Mouse (Mus musculus) adrenal gland, adult 8-10 months (tissue): ENCODE measurements at regions not wholly inside any gene's neighbourhood (a gene's known extent, or its start where the extent isn't known, plus 50 kb on each side); places are given as distances from the start of the nearest gene placed in this dataset.

ENCODE experiments used
- DNase-seq: peaks from one replicate; pipeline ENCODE4 v3.0.0; 2022

- DNase-seq: no peak
Measured at GRCm38 (mm10) chr1:186435336-186435972, 270.3 kb downstream of the Tgfb2 start.

- DNase-seq: no peak
Measured at GRCm38 (mm10) chr1:186434782-186435181, 271.0 kb downstream of the Tgfb2 start.

- DNase-seq: no peak
Measured at GRCm38 (mm10) chr1:186434007-186434406, 271.8 kb downstream of the Tgfb2 start.

- no peak for DNase-seq
Measured at GRCm38 (mm10) chr1:186433169-186433665, 272.6 kb downstream of the Tgfb2 start.

- no peak for DNase-seq
Measured at GRCm38 (mm10) chr1:186425421-186425820, 280.4 kb downstream of the Tgfb2 start.

- no peak for DNase-seq
Measured at GRCm38 (mm10) chr1:186424084-186424483, 281.7 kb downstream of the Tgfb2 start.

- no peak for DNase-seq
Measured at GRCm38 (mm10) chr1:186417101-186417500, 288.7 kb downstream of the Tgfb2 start.

- DNase-seq: no peak
Measured at GRCm38 (mm10) chr1:186415321-186415720, 290.5 kb downstream of the Tgfb2 start.

- DNase-seq: no peak
Measured at GRCm38 (mm10) chr1:186413886-186414245, 291.9 kb downstream of the Tgfb2 start.

GRCm38 (mm10) chr1:186413064-186413885 lies 292.5 kb downstream of the Tgfb2 start:
- no peak for DNase-seq

- no peak for DNase-seq
Measured at GRCm38 (mm10) chr1:186412296-186412695, 293.5 kb downstream of the Tgfb2 start.

- no peak for DNase-seq
Measured at GRCm38 (mm10) chr1:186408986-186409441, 291.9 kb upstream of the Lyplal1 start.

GRCm38 (mm10) chr1:186407656-186408055 lies 290.5 kb upstream of the Lyplal1 start:
- no peak for DNase-seq

GRCm38 (mm10) chr1:186405693-186406092 lies 288.6 kb upstream of the Lyplal1 start:
- no peak for DNase-seq

GRCm38 (mm10) chr1:186399762-186400161 lies 282.7 kb upstream of the Lyplal1 start:
- no peak for DNase-seq

GRCm38 (mm10) chr1:186393005-186393404 lies 275.9 kb upstream of the Lyplal1 start:
- DNase-seq: no peak

GRCm38 (mm10) chr1:186384440-186384839 lies 267.3 kb upstream of the Lyplal1 start:
- no peak for DNase-seq

GRCm38 (mm10) chr1:186383453-186383852 lies 266.3 kb upstream of the Lyplal1 start:
- DNase-seq: no peak

- DNase-seq: no peak
Measured at GRCm38 (mm10) chr1:186383006-186383405, 265.9 kb upstream of the Lyplal1 start.

- DNase-seq: no peak
Measured at GRCm38 (mm10) chr1:186379938-186380847, 263.1 kb upstream of the Lyplal1 start.

- DNase-seq: no peak
Measured at GRCm38 (mm10) chr1:186376906-186377623, 260.0 kb upstream of the Lyplal1 start.
